Mouse (Mus musculus): ENCODE data around the gene Add3. TPM values are rescaled to one million over a fixed set of nuclear protein-coding genes. Genes with fewer than 3 reads are reported as not detected.

Add3 gene
- polyA plus RNA-seq, 1 experiment from 2014 or later, result 84.8 TPM

- H3K9ac ChIP-seq (replicated peaks; ENCODE audit: low read length), result no peak overlapping the region
- H3K27me3 ChIP-seq (ENCODE audit: control insufficient read depth, insufficient read depth, low read length), result no peaks in the 10 kb centered on the region
- DNase-seq (ENCODE audit: low spot score) (no peak), ATAC-seq (replicated peaks; ENCODE audit: insufficient number of reproducible peaks, low FRiP score, low TSS enrichment, low read depth) (no peak)
- H3K27ac ChIP-seq (replicated peaks; ENCODE audit: low read depth, low read length), result no peak overlapping the region
- H3K4me1 ChIP-seq (ENCODE audit: control insufficient read depth, insufficient read depth, low read length), result no peaks in the 10 kb centered on the region; the same call in 1 of the 2 replicates
- WGBS, result 86% methylated on average over 19 of the region's 19 CpGs
- H3K4me3 ChIP-seq (ENCODE audit: low read depth, low read length), result no peak overlapping the region
- H3K9me3 ChIP-seq (replicated peaks; ENCODE audit: control insufficient read depth, low read length), result no peaks in the 10 kb centered on the region
- no peak overlapping the region for H3K4me2 ChIP-seq (ENCODE audit: low read depth, low read length)
- no peaks in the 10 kb centered on the region for H3K36me3 ChIP-seq (replicated peaks; ENCODE audit: control insufficient read depth, insufficient read depth, low read depth, low read length)
These were observed 41.0 kb downstream of the Add3 start for GRCm38 (mm10) chr19:53181003-53181861.

- Histone ChIP-seq H3K4me3 (ENCODE audit: low read depth, low read length) (no peak overlapping the region), H3K9ac (replicated peaks; ENCODE audit: low read length) (no peak overlapping the region), H3K4me1 (ENCODE audit: control insufficient read depth, insufficient read depth, low read length) (no peaks in the 10 kb centered on the region; the same call in 1 of the 2 replicates), H3K36me3 (replicated peaks; ENCODE audit: control insufficient read depth, insufficient read depth, low read depth, low read length) (no peaks in the 10 kb centered on the region), H3K27ac (replicated peaks; ENCODE audit: low read depth, low read length) (no peak overlapping the region), H3K9me3 (replicated peaks; ENCODE audit: control insufficient read depth, low read length) (no peaks in the 10 kb centered on the region), H3K27me3 (ENCODE audit: control insufficient read depth, insufficient read depth, low read length) (no peaks in the 10 kb centered on the region), H3K4me2 (ENCODE audit: low read depth, low read length) (no peak overlapping the region)
- no peak for DNase-seq (ENCODE audit: low spot score)
- ATAC-seq (replicated peaks; ENCODE audit: insufficient number of reproducible peaks, low FRiP score, low TSS enrichment, low read depth), result no peak
- 66% methylated on average over 9 of the region's 9 CpGs for WGBS
These were observed 43.4 kb downstream of the Add3 start for GRCm38 (mm10) chr19:53183620-53184019.

GRCm38 (mm10) chr19:53184216-53184615, 44.0 kb downstream of the Add3 start:
- no peaks in the 10 kb centered on the region for H3K27me3 ChIP-seq (ENCODE audit: control insufficient read depth, insufficient read depth, low read length)
- H3K27ac ChIP-seq (replicated peaks; ENCODE audit: low read depth, low read length), result no peak overlapping the region

GRCm38 (mm10) chr19:53184911-53185310, 44.7 kb downstream of the Add3 start:
- Histone ChIP-seq H3K27ac (replicated peaks; ENCODE audit: low read depth, low read length) (no peak overlapping the region), H3K4me1 (ENCODE audit: control insufficient read depth, insufficient read depth, low read length) (no peaks in the 10 kb centered on the region; the same call in 1 of the 2 replicates), H3K4me3 (ENCODE audit: low read depth, low read length) (no peak overlapping the region), H3K9ac (replicated peaks; ENCODE audit: low read length) (no peak overlapping the region), H3K4me2 (ENCODE audit: low read depth, low read length) (no peak overlapping the region), H3K36me3 (replicated peaks; ENCODE audit: control insufficient read depth, insufficient read depth, low read depth, low read length) (no peaks in the 10 kb centered on the region), H3K9me3 (replicated peaks; ENCODE audit: control insufficient read depth, low read length) (no peaks in the 10 kb centered on the region), H3K27me3 (ENCODE audit: control insufficient read depth, insufficient read depth, low read length) (no peaks in the 10 kb centered on the region)
- 85% methylated on average over 5 of the region's 5 CpGs for WGBS
- no peak for ATAC-seq (replicated peaks; ENCODE audit: insufficient number of reproducible peaks, low FRiP score, low TSS enrichment, low read depth)
- DNase-seq (ENCODE audit: low spot score), result no peak

More at GRCm38 (mm10) chr19:53184216-53184615, 44.0 kb downstream of the Add3 start:
- Histone ChIP-seq H3K4me1 (ENCODE audit: control insufficient read depth, insufficient read depth, low read length) (no peaks in the 10 kb centered on the region; the same call in 1 of the 2 replicates), H3K9ac (replicated peaks; ENCODE audit: low read length) (no peak overlapping the region), H3K4me2 (ENCODE audit: low read depth, low read length) (no peak overlapping the region), H3K9me3 (replicated peaks; ENCODE audit: control insufficient read depth, low read length) (no peaks in the 10 kb centered on the region), H3K36me3 (replicated peaks; ENCODE audit: control insufficient read depth, insufficient read depth, low read depth, low read length) (no peaks in the 10 kb centered on the region), H3K4me3 (ENCODE audit: low read depth, low read length) (no peak overlapping the region)
- 50% methylated on average over 10 of the region's 10 CpGs for WGBS
- DNase-seq (ENCODE audit: low spot score), result no peak
- ATAC-seq (replicated peaks; ENCODE audit: insufficient number of reproducible peaks, low FRiP score, low TSS enrichment, low read depth), result no peak

- ATAC-seq (replicated peaks; ENCODE audit: insufficient number of reproducible peaks, low FRiP score, low TSS enrichment, low read depth), result no peak
- Histone ChIP-seq H3K4me2 (ENCODE audit: low read depth, low read length) (no peak overlapping the region), H3K36me3 (replicated peaks; ENCODE audit: control insufficient read depth, insufficient read depth, low read depth, low read length) (no peaks in the 10 kb centered on the region), H3K27me3 (ENCODE audit: control insufficient read depth, insufficient read depth, low read length) (no peaks in the 10 kb centered on the region), H3K9ac (replicated peaks; ENCODE audit: low read length) (no peak overlapping the region), H3K4me3 (ENCODE audit: low read depth, low read length) (no peak overlapping the region), H3K9me3 (replicated peaks; ENCODE audit: control insufficient read depth, low read length) (no peaks in the 10 kb centered on the region), H3K4me1 (ENCODE audit: control insufficient read depth, insufficient read depth, low read length) (no peaks in the 10 kb centered on the region; the same call in 1 of the 2 replicates), H3K27ac (replicated peaks; ENCODE audit: low read depth, low read length) (no peak overlapping the region)
- 60% methylated on average over 8 of the region's 8 CpGs for WGBS
- DNase-seq (ENCODE audit: low spot score), result no peak
These were observed 45.4 kb downstream of the Add3 start for GRCm38 (mm10) chr19:53185486-53186134.

GRCm38 (mm10) chr19:53186456-53186855, 46.2 kb downstream of the Add3 start:
- no peak for ATAC-seq (replicated peaks; ENCODE audit: insufficient number of reproducible peaks, low FRiP score, low TSS enrichment, low read depth)
- WGBS, result 79% methylated on average over 4 of the region's 4 CpGs
- no peaks in the 10 kb centered on the region for H3K9me3 ChIP-seq (replicated peaks; ENCODE audit: control insufficient read depth, low read length)
- no peak for DNase-seq (ENCODE audit: low spot score)
- H3K27ac ChIP-seq (replicated peaks; ENCODE audit: low read depth, low read length), result no peak overlapping the region
- H3K4me2 ChIP-seq (ENCODE audit: low read depth, low read length), result no peak overlapping the region
- H3K4me1 ChIP-seq (ENCODE audit: control insufficient read depth, insufficient read depth, low read length), result no peaks in the 10 kb centered on the region; the same call in 1 of the 2 replicates
- H3K9ac ChIP-seq (replicated peaks; ENCODE audit: low read length), result no peak overlapping the region
- H3K4me3 ChIP-seq (ENCODE audit: low read depth, low read length), result no peak overlapping the region
- H3K27me3 ChIP-seq (ENCODE audit: control insufficient read depth, insufficient read depth, low read length), result no peaks in the 10 kb centered on the region
- H3K36me3 ChIP-seq (replicated peaks; ENCODE audit: control insufficient read depth, insufficient read depth, low read depth, low read length), result no peaks in the 10 kb centered on the region

GRCm38 (mm10) chr19:53187533-53187932, 47.3 kb downstream of the Add3 start:
- Histone ChIP-seq H3K4me2 (ENCODE audit: low read depth, low read length) (no peak overlapping the region), H3K4me1 (ENCODE audit: control insufficient read depth, insufficient read depth, low read length) (no peaks in the 10 kb centered on the region; the same call in 1 of the 2 replicates), H3K27ac (replicated peaks; ENCODE audit: low read depth, low read length) (no peak overlapping the region), H3K4me3 (ENCODE audit: low read depth, low read length) (no peak overlapping the region), H3K27me3 (ENCODE audit: control insufficient read depth, insufficient read depth, low read length) (no peaks in the 10 kb centered on the region), H3K9me3 (replicated peaks; ENCODE audit: control insufficient read depth, low read length) (no peaks in the 10 kb centered on the region), H3K9ac (replicated peaks; ENCODE audit: low read length) (no peak overlapping the region), H3K36me3 (replicated peaks; ENCODE audit: control insufficient read depth, insufficient read depth, low read depth, low read length) (no peaks in the 10 kb centered on the region)
- 89% methylated on average over 7 of the region's 7 CpGs for WGBS
- DNase-seq (ENCODE audit: low spot score) (no peak), ATAC-seq (replicated peaks; ENCODE audit: insufficient number of reproducible peaks, low FRiP score, low TSS enrichment, low read depth) (no peak)

GRCm38 (mm10) chr19:53188186-53188585, 47.9 kb downstream of the Add3 start:
- DNase-seq (ENCODE audit: low spot score) (no peak), ATAC-seq (replicated peaks; ENCODE audit: insufficient number of reproducible peaks, low FRiP score, low TSS enrichment, low read depth) (no peak)
- H3K27ac ChIP-seq (replicated peaks; ENCODE audit: low read depth, low read length), result no peak overlapping the region
- no peak overlapping the region for H3K9ac ChIP-seq (replicated peaks; ENCODE audit: low read length)
- no peaks in the 10 kb centered on the region; the same call in 1 of the 2 replicates for H3K4me1 ChIP-seq (ENCODE audit: control insufficient read depth, insufficient read depth, low read length)
- H3K36me3 ChIP-seq (replicated peaks; ENCODE audit: control insufficient read depth, insufficient read depth, low read depth, low read length), result no peaks in the 10 kb centered on the region
- H3K4me2 ChIP-seq (ENCODE audit: low read depth, low read length), result no peak overlapping the region
- H3K9me3 ChIP-seq (replicated peaks; ENCODE audit: control insufficient read depth, low read length), result no peaks in the 10 kb centered on the region
- WGBS, result 84% methylated on average over 6 of the region's 6 CpGs
- H3K27me3 ChIP-seq (ENCODE audit: control insufficient read depth, insufficient read depth, low read length), result no peaks in the 10 kb centered on the region
- no peak overlapping the region for H3K4me3 ChIP-seq (ENCODE audit: low read depth, low read length)

Measured in embryonic facial prominence, embryonic 11.5 days (tissue).